Mouse (Mus musculus) heart, postnatal 0 days (tissue): Measurements from ENCODE around the gene Tnni3.
"Not testable (repeated sequence)": the region's sequence is repeated elsewhere in the genome, so short reads cannot be mapped to it uniquely, and the experiment has no call there.

Experiments
- CTCF ChIP-seq: IDR thresholded peaks from 2 replicates; pipeline ENCODE4 v1.5.1; 2016; ENCODE audit warnings: antibody characterized with exemption, control low read depth, low read depth
- EP300 ChIP-seq: IDR thresholded peaks from 2 replicates; pipeline ENCODE4 v1.6.1; 2016; ENCODE audit warnings: antibody characterized with exemption, low read depth

GRCm38 (mm10) chr7:4572361-4572760, 48.3 kb upstream of the Tnni3 start:
- TF ChIP-seq CTCF, EP300: not testable (repeated sequence)
